Mouse (Mus musculus) duodenum, adult 2 months (tissue): ENCODE data around the gene Tas2r113. TPM values are rescaled to one million over a fixed set of nuclear protein-coding genes. Genes with fewer than 3 reads are reported as not detected.

Experiments used
- polyA plus RNA-seq: library from polyadenylated mRNA; depleted of rRNA; stranded (reverse); fragments of >200 nt; gene quantifications from 2 replicates; pipeline ENCODE4 v1.2.3, GENCODE M21; 2012; ENCODE audit warnings: low replicate concordance; rRNA removed

Gene Tas2r113
- not detected in 2 replicates for polyA plus RNA-seq

DNA sequence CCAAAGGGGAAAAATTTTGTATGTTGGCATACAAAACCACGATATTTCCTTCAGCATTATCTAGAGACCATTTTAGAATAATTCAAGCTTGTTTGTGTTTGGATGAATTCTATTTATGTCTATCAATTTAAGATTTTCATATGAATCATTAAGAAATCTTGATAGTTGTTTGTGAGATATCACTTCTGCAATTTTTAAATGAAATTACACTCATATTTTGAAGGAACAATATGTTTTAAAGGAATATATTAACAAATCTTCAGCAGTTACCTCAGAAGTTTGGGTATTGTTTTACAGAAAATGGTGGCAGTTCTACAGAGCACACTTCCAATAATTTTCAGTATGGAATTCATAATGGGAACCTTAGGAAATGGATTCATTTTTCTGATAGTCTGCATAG lies at the start of gene Tas2r113:
Tas2r113 (plus strand) TSS at position 301 of the 400 bp plus-strand sequence.

DNA sequence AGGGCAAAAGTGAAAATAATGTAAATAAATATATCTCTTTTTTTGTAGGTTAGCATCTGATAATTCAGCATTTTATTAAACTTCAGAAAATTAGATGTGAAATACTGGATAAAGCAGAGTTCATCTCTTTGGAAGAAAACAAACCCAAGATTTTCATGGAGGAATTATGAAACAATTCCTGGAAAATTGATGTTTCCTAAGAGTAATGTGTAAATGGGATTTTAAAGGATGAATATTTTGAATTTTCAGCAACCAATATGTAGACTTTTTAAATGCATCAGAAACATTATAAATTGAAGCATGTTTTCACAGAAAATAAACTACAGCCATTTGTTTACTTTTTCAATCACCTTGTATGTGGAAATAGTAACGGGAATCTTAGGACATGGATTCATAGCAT lies 46.0 kb upstream of the Tas2r113 start, which contains the start of gene Tas2r123:
Tas2r123 (plus strand) TSS at position 301 of the 400 bp plus-strand sequence.

DNA sequence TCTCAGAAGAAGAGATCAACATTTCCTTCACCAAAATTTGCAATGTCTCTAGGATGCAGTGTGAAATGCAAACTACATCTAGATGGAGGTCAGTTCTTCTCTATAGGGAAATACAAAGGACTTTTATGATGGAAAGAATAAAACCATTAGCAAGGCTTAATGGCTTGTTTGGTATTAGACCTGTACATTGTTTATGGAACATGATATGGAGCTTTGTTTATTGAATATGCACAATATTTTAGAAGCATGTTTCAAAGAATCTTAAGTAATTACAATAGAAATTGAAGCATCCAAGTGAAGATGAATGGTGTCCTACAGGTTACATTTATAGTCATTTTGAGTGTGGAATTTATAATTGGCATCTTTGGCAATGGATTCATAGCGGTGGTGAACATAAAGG lies 37.7 kb upstream of the Tas2r113 start, which contains the start of gene Tas2r116:
Tas2r116 (plus strand) TSS at position 301 of the 400 bp plus-strand sequence.

DNA sequence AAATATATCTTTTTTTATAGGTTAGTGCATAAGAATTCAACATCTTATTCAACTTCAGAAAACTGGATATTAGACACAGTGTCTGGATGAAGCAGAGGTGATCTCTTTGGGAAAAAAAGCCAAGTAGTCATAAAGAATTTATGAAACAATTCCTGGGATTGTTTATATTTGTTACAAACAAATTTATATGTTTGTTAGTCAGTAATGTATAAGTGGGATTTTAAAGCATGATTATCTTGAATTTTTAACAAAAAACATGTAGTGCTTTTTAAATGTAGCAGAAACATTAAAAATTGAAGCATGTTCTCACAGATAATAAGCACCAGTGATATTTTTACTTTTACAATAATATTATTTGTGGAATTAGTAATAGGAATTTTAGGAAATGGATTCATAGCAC lies 25.1 kb upstream of the Tas2r113 start, which contains the start of gene Tas2r110:
Tas2r110 (plus strand) TSS at position 301 of the 400 bp plus-strand sequence.

DNA sequence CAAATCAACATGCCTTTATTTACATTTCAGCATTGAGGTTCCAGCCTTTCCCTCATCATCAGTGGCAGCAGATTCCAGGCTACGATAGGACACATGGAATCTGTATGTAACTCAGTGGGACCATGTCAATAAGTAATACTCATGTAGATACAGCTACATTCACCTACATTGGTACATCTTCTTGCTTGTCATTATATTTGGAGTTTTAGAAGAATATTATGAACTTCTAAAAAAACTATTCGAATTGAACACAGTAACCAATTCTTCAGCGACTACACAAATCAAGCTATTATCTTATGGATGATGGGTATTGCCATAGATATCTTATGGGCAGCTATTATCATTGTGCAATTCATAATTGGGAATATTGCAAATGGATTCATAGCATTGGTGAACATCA lies 16.5 kb downstream of the Tas2r113 start, which contains the start of gene Tas2r125:
Tas2r125 (plus strand) TSS at position 301 of the 400 bp plus-strand sequence.

Other genes with a start within 250 kb of the Tas2r113 start
- gene A630073D07Rik, start 241.5 kb upstream of the Tas2r113 start, polyA plus RNA-seq = not detected in 2 replicates
- not detected in 2 replicates for gene Tas2r120, start 236.1 kb upstream of the Tas2r113 start, polyA plus RNA-seq
- gene Tas2r121, start 192.0 kb upstream of the Tas2r113 start, polyA plus RNA-seq = not detected in 2 replicates
- gene Tas2r122, start 181.1 kb upstream of the Tas2r113 start, polyA plus RNA-seq = not detected in 2 replicates
- gene Tas2r115, start 155.0 kb upstream of the Tas2r113 start, polyA plus RNA-seq = not detected in 2 replicates
- not detected in 2 replicates for gene Tas2r124, start 138.3 kb upstream of the Tas2r113 start, polyA plus RNA-seq
- gene Tas2r102, start 130.9 kb upstream of the Tas2r113 start, polyA plus RNA-seq = not detected in 2 replicates
- not detected in 2 replicates for gene Tas2r136, start 114.8 kb upstream of the Tas2r113 start, polyA plus RNA-seq
- not detected in 2 replicates for gene Tas2r117, start 90.2 kb upstream of the Tas2r113 start, polyA plus RNA-seq
- gene Tas2r123, start 45.9 kb upstream of the Tas2r113 start, polyA plus RNA-seq = not detected in 2 replicates
- not detected in 2 replicates for gene Tas2r116, start 37.6 kb upstream of the Tas2r113 start, polyA plus RNA-seq
- not detected in 2 replicates for gene Tas2r110, start 25.0 kb upstream of the Tas2r113 start, polyA plus RNA-seq
- not detected in 2 replicates for gene Tas2r125, start 16.6 kb downstream of the Tas2r113 start, polyA plus RNA-seq
- gene Tas2r129, start 58.1 kb downstream of the Tas2r113 start, polyA plus RNA-seq = not detected in 2 replicates
- not detected in 2 replicates for gene Tas2r131, start 64.9 kb downstream of the Tas2r113 start, polyA plus RNA-seq
- not detected in 2 replicates for gene Tas2r109, start 88.0 kb downstream of the Tas2r113 start, polyA plus RNA-seq
- gene Tas2r103, start 144.1 kb downstream of the Tas2r113 start, polyA plus RNA-seq = not detected in 2 replicates
- not detected in 2 replicates for gene Tas2r140, start 162.8 kb downstream of the Tas2r113 start, polyA plus RNA-seq
- gene Smim10l1, start 211.9 kb downstream of the Tas2r113 start, polyA plus RNA-seq = 77.9 and 96.2 TPM in 2 replicates